ENCODE assay signal across 17 mouse cellular contexts in the genomic region with DNA sequence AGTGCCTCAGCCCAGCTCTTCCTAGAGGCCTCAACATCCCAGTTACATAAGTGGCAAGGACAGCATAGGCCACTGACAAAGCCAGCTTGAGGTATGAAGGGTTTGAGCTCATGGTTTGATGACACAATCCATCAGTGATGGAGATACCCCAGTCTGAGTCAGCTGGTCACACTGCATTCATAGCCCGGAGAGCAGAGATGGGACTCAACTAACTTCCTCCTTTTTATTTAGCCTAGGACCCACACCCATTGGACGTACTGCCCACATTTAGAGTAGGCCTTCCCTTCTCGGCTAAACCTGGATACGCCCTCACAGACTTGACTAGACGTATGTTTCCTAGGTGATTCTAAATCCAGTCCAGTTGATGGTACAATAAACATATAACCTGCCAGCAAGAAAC. TPM values are rescaled to one million over a fixed set of nuclear protein-coding genes. Genes with fewer than 3 reads are reported as not detected.
DNase-seq lines count a peak whose midpoint lies in the region; ATAC-seq lines count a peak whose summit lies in the region.
"Had no signal": no experiment of that assay in that cellular context is flagged by ENCODE, and none has a peak within 500 bp of the region (broad histone marks: within the 10 kb centered on the region; RNA-seq: fewer than 3 reads in every experiment).

No protein-coding gene starts in this region.

- WGBS in lung, embryonic 15.5 days, result 76% methylated on average over 5 of the region's 5 CpGs

- peak; percentile 94 for DNase-seq in heart, adult 11 months
- DNase-seq in heart, postnatal 10 days, result no peak
- DNase-seq in lung, postnatal 14 days, result no peak
- no peak for DNase-seq in ovary, postnatal 14 days (ENCODE audit: low spot score)
- no peak for DNase-seq in heart, postnatal 36 days
- DNase-seq: adrenal gland, postnatal 14 days; cerebellum, adult 8-10 months; kidney, postnatal 10 days; right cerebral cortex, adult 18-20 months had no signal

- no peaks in the 10 kb centered on the region for H3K27me3 ChIP-seq in lung, embryonic 15.5 days
- H3K27me3 ChIP-seq: embryonic facial prominence, embryonic 15.5 days; heart, embryonic 13.5 days; limb, embryonic 12.5 days; midbrain, embryonic 12.5 days had no signal

- intact Hi-C loops in heart, postnatal 10 days (cut with DNase I), result no loop called here
- intact Hi-C loops in heart, postnatal 36 days (cut with DNase I), result no loop called here

- H3K4me1 ChIP-seq in lung, embryonic 15.5 days, result peaks cover 41% of the 10 kb centered on the region
- H3K4me1 ChIP-seq: midbrain, embryonic 12.5 days had no signal

- H3K9ac ChIP-seq in lung, embryonic 15.5 days, result no peak overlapping the region
- H3K9ac ChIP-seq: embryonic facial prominence, embryonic 15.5 days; limb, embryonic 12.5 days; midbrain, embryonic 12.5 days had no signal

- no peaks in the 10 kb centered on the region for H3K9me3 ChIP-seq in lung, embryonic 15.5 days
- H3K9me3 ChIP-seq: embryonic facial prominence, embryonic 15.5 days; heart, embryonic 13.5 days; limb, embryonic 12.5 days; midbrain, embryonic 12.5 days had no signal

- no peak for ATAC-seq in lung, embryonic 15.5 days (ENCODE audit: borderline replicate concordance, extremely low read depth, low FRiP score, low TSS enrichment)
- peak; percentile 71 for ATAC-seq in granulocyte monocyte progenitor cell, adult 5-6 weeks (replicated peaks; ENCODE audit: poor library complexity, severe bottlenecking)
- peak; percentile 87 for ATAC-seq in monocyte, adult 5-6 weeks (replicated peaks; ENCODE audit: insufficient number of reproducible peaks, low FRiP score, low TSS enrichment, poor library complexity, severe bottlenecking)
- ATAC-seq: activated CD4-positive, CD25-positive, alpha-beta regulatory T cell, adult 4 months had no signal

- H3K4me3 ChIP-seq in lung, embryonic 15.5 days, result no peak overlapping the region
- H3K4me3 ChIP-seq: embryonic facial prominence, embryonic 15.5 days; heart, embryonic 13.5 days; limb, embryonic 12.5 days; midbrain, embryonic 12.5 days had no signal

- no peak overlapping the region for H3K4me2 ChIP-seq in lung, embryonic 15.5 days
- H3K4me2 ChIP-seq: embryonic facial prominence, embryonic 15.5 days; heart, embryonic 13.5 days; limb, embryonic 12.5 days; midbrain, embryonic 12.5 days had no signal

- H3K27ac ChIP-seq in lung, embryonic 15.5 days, result peak overlapping the region; percentile 74
- H3K27ac ChIP-seq: embryonic facial prominence, embryonic 15.5 days; heart, embryonic 13.5 days; limb, embryonic 12.5 days; midbrain, embryonic 12.5 days had no signal

- no peaks in the 10 kb centered on the region for H3K36me3 ChIP-seq in lung, embryonic 15.5 days
- H3K36me3 ChIP-seq: embryonic facial prominence, embryonic 15.5 days; midbrain, embryonic 12.5 days had no signal

RNA-seq across cellular contexts. Expression of a gene that starts 56.2 kb away (rescaled TPM):
- total RNA-seq in heart, postnatal 10 days (2021), result 100 to 1,000 TPM; 162 to 168 TPM
- polyA plus RNA-seq in lung, embryonic 15.5 days (2015; fragmentation: Nextera tagmentation; extraction: Ambion mirVana), result 68.1 and 70.9 TPM in 2 replicates
- 43.3 and 56.8 TPM in 2 replicates for total RNA-seq in granulocyte monocyte progenitor cell, adult 5-6 weeks (2014; fragmentation: Nextera tagmentation)
- total RNA-seq in granulocyte monocyte progenitor cell, adult 5-6 weeks (2017), result 65.2 and 91.1 TPM in 2 replicates
- total RNA-seq in monocyte, adult 5-6 weeks (2017), result 92.8 to 153 TPM (median 103 TPM) in 3 replicates
- 100 to 1,000 TPM; 174 to 191 TPM for total RNA-seq in heart, postnatal 36 days (2021)

RNA-seq across cellular contexts. Expression of a gene that starts 58.2 kb away (rescaled TPM):
- 10 to 100 TPM; 15.6 to 20.2 TPM for total RNA-seq in heart, postnatal 10 days (2021)
- polyA plus RNA-seq in lung, embryonic 15.5 days (2015; fragmentation: Nextera tagmentation; extraction: Ambion mirVana), result 38.3 and 43.9 TPM in 2 replicates
- 14.9 and 27.9 TPM in 2 replicates for total RNA-seq in granulocyte monocyte progenitor cell, adult 5-6 weeks (2014; fragmentation: Nextera tagmentation)
- total RNA-seq in granulocyte monocyte progenitor cell, adult 5-6 weeks (2017), result 26.0 and 26.6 TPM in 2 replicates
- total RNA-seq in monocyte, adult 5-6 weeks (2017), result 15.1 to 26.9 TPM (median 15.7 TPM) in 3 replicates
- total RNA-seq in heart, postnatal 36 days (2021), result 10 to 100 TPM; 11.0 to 12.2 TPM
